Mouse (Mus musculus): ENCODE data around the gene Eif4ebp2.
"Not testable (repeated sequence)": the region's sequence is repeated elsewhere in the genome, so short reads cannot be mapped to it uniquely, and the experiment has no call there.

The Eif4ebp2 gene

GRCm38 (mm10) chr10:61466242-61466641 lies 13.8 kb upstream of the Eif4ebp2 start:
- peak; percentile 65 for DNase-seq (ENCODE audit: extremely low read depth, low read depth)

- no peak for DNase-seq (ENCODE audit: extremely low read depth, low read depth)
Observed at GRCm38 (mm10) chr10:61465009-61465408, 12.5 kb upstream of the Eif4ebp2 start.

- DNase-seq (ENCODE audit: extremely low read depth, low read depth): no peak
Observed at GRCm38 (mm10) chr10:61457182-61457581, 4.7 kb upstream of the Eif4ebp2 start.

GRCm38 (mm10) chr10:61453171-61453570 lies 710 bp upstream of the Eif4ebp2 start:
- DNase-seq (ENCODE audit: extremely low read depth, low read depth): not testable (repeated sequence)

GRCm38 (mm10) chr10:61451931-61452617 lies 387 bp downstream of the Eif4ebp2 start:
- DNase-seq (ENCODE audit: extremely low read depth, low read depth): no peak

GRCm38 (mm10) chr10:61451463-61451930 lies 964 bp downstream of the Eif4ebp2 start:
- peak; percentile 66 for DNase-seq (ENCODE audit: extremely low read depth, low read depth)

- no peak for DNase-seq (ENCODE audit: extremely low read depth, low read depth)
Observed at GRCm38 (mm10) chr10:61448834-61449233, 3.6 kb downstream of the Eif4ebp2 start.

GRCm38 (mm10) chr10:61447581-61448353 lies 4.7 kb downstream of the Eif4ebp2 start:
- no peak for DNase-seq (ENCODE audit: extremely low read depth, low read depth)

- DNase-seq (ENCODE audit: extremely low read depth, low read depth): no peak
Observed at GRCm38 (mm10) chr10:61445016-61445415, 7.4 kb downstream of the Eif4ebp2 start.

- DNase-seq (ENCODE audit: extremely low read depth, low read depth): no peak
Observed at GRCm38 (mm10) chr10:61443876-61444275, 8.6 kb downstream of the Eif4ebp2 start.

- DNase-seq (ENCODE audit: extremely low read depth, low read depth): no peak
Observed at GRCm38 (mm10) chr10:61443456-61443855, 9.0 kb downstream of the Eif4ebp2 start.

GRCm38 (mm10) chr10:61440202-61440800 lies 12.2 kb downstream of the Eif4ebp2 start:
- DNase-seq (ENCODE audit: extremely low read depth, low read depth): no peak

GRCm38 (mm10) chr10:61431375-61431774 lies 21.1 kb downstream of the Eif4ebp2 start:
- no peak for DNase-seq (ENCODE audit: extremely low read depth, low read depth)

- DNase-seq (ENCODE audit: extremely low read depth, low read depth): no peak
Observed at GRCm38 (mm10) chr10:61429043-61429442, 23.4 kb downstream of the Eif4ebp2 start.

- DNase-seq (ENCODE audit: extremely low read depth, low read depth): no peak
Observed at GRCm38 (mm10) chr10:61428416-61428815, 24.0 kb downstream of the Eif4ebp2 start.

- DNase-seq (ENCODE audit: extremely low read depth, low read depth): no peak
Observed at GRCm38 (mm10) chr10:61427951-61428350, 24.5 kb downstream of the Eif4ebp2 start.

GRCm38 (mm10) chr10:61426251-61426757 lies 26.2 kb downstream of the Eif4ebp2 start:
- no peak for DNase-seq (ENCODE audit: extremely low read depth, low read depth)

- DNase-seq (ENCODE audit: extremely low read depth, low read depth): no peak
Observed at GRCm38 (mm10) chr10:61425047-61425446, 27.4 kb downstream of the Eif4ebp2 start.

- DNase-seq (ENCODE audit: extremely low read depth, low read depth): no peak
Observed at GRCm38 (mm10) chr10:61424500-61424899, 28.0 kb downstream of the Eif4ebp2 start.

GRCm38 (mm10) chr10:61423289-61423688 lies 29.2 kb downstream of the Eif4ebp2 start:
- no peak for DNase-seq (ENCODE audit: extremely low read depth, low read depth)

- no peak for DNase-seq (ENCODE audit: extremely low read depth, low read depth)
Observed at GRCm38 (mm10) chr10:61422861-61423260, 29.6 kb downstream of the Eif4ebp2 start.

- DNase-seq (ENCODE audit: extremely low read depth, low read depth): no peak
Observed at GRCm38 (mm10) chr10:61420011-61420410, 32.5 kb downstream of the Eif4ebp2 start.

All from MEL-GATA-1-ER (cell line).